Mouse (Mus musculus) spleen, postnatal 0 days (tissue): Measurements from ENCODE around the gene Olfr1317. TPM values are rescaled to one million over a fixed set of nuclear protein-coding genes. Genes with fewer than 3 reads are reported as not detected.

Source experiments
- polyA plus RNA-seq: library from polyadenylated mRNA; unstranded; fragments of >200 nt; fragmentation: Nextera tagmentation; extraction: Ambion mirVana; gene quantifications from 2 replicates; pipeline ENCODE4 v1.2.1, GENCODE M21; 2015

Olfr1317 gene
- polyA plus RNA-seq: not detected in 2 replicates

GRCm38 (mm10) chr2:112140029-112140428 is at the start of gene Olfr1317:
TSS of gene Olfr1317 (plus strand) at chr2:112140329.

GRCm38 (mm10) chr2:112096681-112097080 is 43.4 kb upstream of the Olfr1317 start, which contains the start of gene Olfr1314:
TSS of gene Olfr1314 (minus strand) at chr2:112096781.

DNA sequence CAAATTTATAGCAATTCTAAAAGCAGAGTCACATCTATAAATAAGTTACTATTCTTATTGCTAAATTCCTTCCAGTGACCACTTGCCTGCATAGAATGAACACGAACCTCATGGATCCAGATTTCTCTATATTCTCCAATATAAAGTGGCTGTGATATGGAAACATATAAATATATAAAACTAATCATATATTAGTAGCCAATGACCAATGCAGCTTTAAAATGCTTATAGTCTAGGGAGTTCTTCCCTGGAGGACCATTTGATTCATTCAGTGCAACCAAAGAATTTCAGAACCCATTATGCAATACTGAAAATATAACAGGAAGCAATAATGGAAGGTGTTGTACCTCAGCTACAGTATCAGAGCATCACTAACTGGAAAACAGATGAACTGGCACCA is 24.8 kb upstream of the Olfr1317 start, which contains the start of gene Olfr1315-ps1:
Gene Olfr1315-ps1, minus strand, starts transcription at position 101 of the 400 bp plus-strand sequence.

DNA sequence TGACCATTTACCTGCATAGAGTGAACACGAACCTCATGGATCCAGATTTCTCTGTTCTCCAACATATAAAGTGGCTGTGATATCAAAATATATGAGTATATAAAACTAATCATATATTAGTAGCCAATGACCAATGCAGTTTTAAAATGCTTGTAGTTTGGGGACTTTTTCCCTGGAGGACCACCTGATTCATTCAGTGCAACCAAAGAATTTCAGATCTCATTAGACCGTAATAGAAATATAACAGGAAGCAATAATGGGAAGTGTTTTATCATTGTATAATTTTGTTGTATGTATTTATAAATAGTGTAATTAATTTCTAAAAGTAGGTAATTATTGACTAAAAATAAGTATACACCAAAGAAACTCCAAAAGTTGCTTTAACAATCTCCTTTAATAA is 5.3 kb upstream of the Olfr1317 start, which contains the start of gene Olfr1316:
Gene Olfr1316, minus strand, starts transcription at position 101 of the 400 bp plus-strand sequence.

GRCm38 (mm10) chr2:112153898-112154297 is 13.8 kb downstream of the Olfr1317 start, which contains the start of gene Olfr1318:
TSS of gene Olfr1318 (plus strand) at chr2:112154198.

Other genes starting within 250 kb of the Olfr1317 start
- gene Olfr1306, start 224.1 kb upstream of the Olfr1317 start, polyA plus RNA-seq: not detected in 2 replicates
- gene Olfr1307, start 190.9 kb upstream of the Olfr1317 start, polyA plus RNA-seq: not detected in 2 replicates
- gene Olfr1308, start 175.4 kb upstream of the Olfr1317 start, polyA plus RNA-seq: not detected in 2 replicates
- not detected in 2 replicates for gene Olfr1309, start 150.0 kb upstream of the Olfr1317 start, polyA plus RNA-seq
- gene Olfr1310, start 127.6 kb upstream of the Olfr1317 start, polyA plus RNA-seq: not detected in 2 replicates
- gene Olfr1311, start 115.9 kb upstream of the Olfr1317 start, polyA plus RNA-seq: not detected in 2 replicates
- not detected in 2 replicates for gene Olfr1312, start 90.1 kb upstream of the Olfr1317 start, polyA plus RNA-seq
- not detected in 2 replicates for gene Olfr1313, start 62.5 kb upstream of the Olfr1317 start, polyA plus RNA-seq
- gene Olfr1314, start 43.5 kb upstream of the Olfr1317 start, polyA plus RNA-seq: not detected in 2 replicates
- not detected in 2 replicates for gene Olfr1315-ps1, start 24.9 kb upstream of the Olfr1317 start, polyA plus RNA-seq
- not detected in 2 replicates for gene Olfr1316, start 5.4 kb upstream of the Olfr1317 start, polyA plus RNA-seq
- gene Olfr1318, start 13.9 kb downstream of the Olfr1317 start, polyA plus RNA-seq: 0.04 TPM in 1 of 2 replicates, not detected in the other
- 5.5 and 8.4 TPM in 2 replicates for gene Lpcat4, start 99.1 kb downstream of the Olfr1317 start, polyA plus RNA-seq
- 0.04 TPM in 1 of 2 replicates, not detected in the other for gene Nutm1, start 119.0 kb downstream of the Olfr1317 start, polyA plus RNA-seq
- 190 and 201 TPM in 2 replicates for gene Nop10, start 121.6 kb downstream of the Olfr1317 start, polyA plus RNA-seq
- 10.8 and 14.1 TPM in 2 replicates for gene Slc12a6, start 125.5 kb downstream of the Olfr1317 start, polyA plus RNA-seq
- gene Gm21985, start 126.0 kb downstream of the Olfr1317 start, polyA plus RNA-seq: not detected in 2 replicates
- gene Emc4, start 227.7 kb downstream of the Olfr1317 start, polyA plus RNA-seq: 44.8 and 54.7 TPM in 2 replicates
- 18.3 and 19.0 TPM in 2 replicates for gene Katnbl1, start 238.9 kb downstream of the Olfr1317 start, polyA plus RNA-seq